ENCODE assay signal across 27 mouse cellular contexts in the genomic region with DNA sequence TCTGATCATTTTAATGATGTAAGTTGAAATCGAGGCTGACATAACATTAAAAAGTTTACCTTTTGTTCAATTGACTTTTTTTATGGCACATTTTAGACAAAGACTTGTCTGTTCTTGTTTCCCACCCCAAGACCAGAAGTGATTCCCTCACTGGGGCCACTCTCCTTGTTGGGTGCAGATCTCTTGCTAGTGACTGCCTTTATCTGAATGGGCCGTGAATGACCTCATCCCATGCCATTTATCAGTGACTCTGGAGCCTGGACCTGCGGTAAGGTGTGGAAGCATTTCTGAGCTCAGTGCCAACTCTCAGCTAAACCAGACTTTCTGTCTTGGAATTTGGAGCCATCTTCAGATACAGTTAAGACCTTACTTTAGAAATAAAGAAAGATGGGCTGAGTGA. TPM values are rescaled to one million over a fixed set of nuclear protein-coding genes. Genes with fewer than 3 reads are reported as not detected.
"Had no signal": no experiment of that assay in that cellular context is flagged by ENCODE, and none has a peak within 500 bp of the region (broad histone marks: within the 10 kb centered on the region; RNA-seq: fewer than 3 reads in every experiment).

No protein-coding gene starts in this region.

- ATAC-seq: forebrain, embryonic 16.5 days; hindbrain, embryonic 16.5 days; inflammation-experienced regulatory T-cells, adult 6 months had no signal

- H3K4me3 ChIP-seq: gastrocnemius, adult 2 months; heart, embryonic 15.5 days; hindbrain, embryonic 10.5 days; hindbrain, embryonic 12.5 days; layer of hippocampus, adult 2 months; left cerebral cortex, adult 2 months; limb, embryonic 10.5 days; limb, embryonic 12.5 days; liver, embryonic 13.5 days had no signal

- DNase-seq: gastrocnemius, adult 2 months; gastrocnemius, postnatal 10 days; gastrocnemius, postnatal 25 days; heart, adult 18-20 months; heart, postnatal 14 days; heart, postnatal 4 days; kidney, adult 18-20 months; kidney, adult 8-10 months; kidney, postnatal 10 days; kidney, postnatal 25 days; kidney, postnatal 4 days; liver; liver, embryonic 13.5 days had no signal

- H3K4me2 ChIP-seq: heart, embryonic 11.5 days; heart, embryonic 15.5 days; hindbrain, embryonic 12.5 days; hindbrain, embryonic 14.5 days; limb, embryonic 12.5 days; liver, embryonic 11.5 days; liver, embryonic 13.5 days had no signal

- H3K9ac ChIP-seq: heart, embryonic 15.5 days; hindbrain, embryonic 12.5 days; hindbrain, embryonic 14.5 days; limb, embryonic 12.5 days; liver, embryonic 13.5 days had no signal

- H3K27me3 ChIP-seq: heart, embryonic 15.5 days; hindbrain, embryonic 12.5 days; limb, embryonic 12.5 days; liver, embryonic 13.5 days had no signal

- H3K27ac ChIP-seq: heart, embryonic 15.5 days; hindbrain, embryonic 10.5 days; hindbrain, embryonic 12.5 days; hindbrain, embryonic 14.5 days; layer of hippocampus, adult 2 months; left cerebral cortex, adult 2 months; limb, embryonic 10.5 days; limb, embryonic 12.5 days; liver, embryonic 13.5 days had no signal

- H3K36me3 ChIP-seq: hindbrain, embryonic 10.5 days; hindbrain, embryonic 12.5 days; liver, embryonic 13.5 days had no signal

- H3K4me1 ChIP-seq: hindbrain, embryonic 10.5 days; hindbrain, embryonic 12.5 days; limb, embryonic 10.5 days; limb, embryonic 12.5 days; liver, embryonic 13.5 days had no signal

- H3K9me3 ChIP-seq: heart, embryonic 15.5 days; hindbrain, embryonic 10.5 days; hindbrain, embryonic 12.5 days; limb, embryonic 10.5 days; limb, embryonic 12.5 days; liver, embryonic 13.5 days had no signal

RNA-seq across cellular contexts. Expression of gene Bves, which starts 34.1 kb away (rescaled TPM):
- total RNA-seq: granulocyte monocyte progenitor cell, adult 5-6 weeks had no signal
- polyA plus RNA-seq: inflammation-experienced regulatory T-cells, adult 6 months had no signal
